Mouse (Mus musculus): ENCODE measurements around the gene Olfr1393.
"Not testable (repeated sequence)": the region's sequence is repeated elsewhere in the genome, so short reads cannot be mapped to it uniquely, and the experiment has no call there.

The Olfr1393 gene

GRCm38 (mm10) chr11:49284982-49285381 lies 6.9 kb downstream of the Olfr1393 start, which contains the start of gene Olfr1392:
TSS of gene Olfr1392 (plus strand) at chr11:49285282.
- in situ Hi-C loops (cut with MboI, MseI) = not testable (repeated sequence)

GRCm38 (mm10) chr11:49287251-49287650 lies 9.1 kb downstream of the Olfr1393 start:
- in situ Hi-C loops (cut with MboI, MseI) = no loop called here

- in situ Hi-C loops (cut with MboI, MseI) = no loop called here
Measured at GRCm38 (mm10) chr11:49292777-49293176, 14.7 kb downstream of the Olfr1393 start.

- in situ Hi-C loops (cut with MboI, MseI) = no loop called here
Measured at GRCm38 (mm10) chr11:49304441-49304840, 26.3 kb downstream of the Olfr1393 start, which contains the start of gene Olfr10. TSS of gene Olfr10 (plus strand) at chr11:49304741.

- in situ Hi-C loops (cut with MboI, MseI) = not testable (repeated sequence)
Measured at GRCm38 (mm10) chr11:49308547-49308946, 30.4 kb downstream of the Olfr1393 start.

GRCm38 (mm10) chr11:49322442-49322841 lies 44.3 kb downstream of the Olfr1393 start, which contains the start of gene Olfr1391:
TSS of gene Olfr1391 (plus strand) at chr11:49322742.
- in situ Hi-C loops (cut with MboI, MseI) = no loop called here

GRCm38 (mm10) chr11:49326726-49327125 lies 48.6 kb downstream of the Olfr1393 start:
- in situ Hi-C loops (cut with MboI, MseI) = no loop called here

GRCm38 (mm10) chr11:49329686-49330085 lies 51.6 kb downstream of the Olfr1393 start:
- in situ Hi-C loops (cut with MboI, MseI) = no loop called here

Data from regulatory T cell (primary cell).